13 mouse cellular contexts compared by ENCODE assay signal in the genomic region with DNA sequence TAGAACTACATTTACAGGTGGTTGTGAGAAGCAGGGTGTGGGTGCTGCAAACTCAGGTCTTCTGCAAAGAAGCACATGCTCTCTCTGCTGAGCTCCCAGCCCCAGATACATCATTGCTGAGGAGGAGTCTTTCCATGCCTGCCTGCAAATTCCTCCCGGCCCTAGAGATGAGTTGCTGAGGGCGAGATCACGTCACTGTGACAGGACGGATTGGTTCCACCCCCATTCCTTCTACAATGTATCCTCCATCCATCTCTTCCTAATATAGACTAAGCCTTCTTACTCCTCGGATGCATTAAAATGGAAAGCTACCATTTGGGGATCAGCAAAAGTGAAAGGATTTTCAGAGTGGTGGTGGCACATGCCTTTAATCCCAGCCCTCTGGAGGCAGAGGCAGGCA. TPM values are rescaled to one million over a fixed set of nuclear protein-coding genes. Genes with fewer than 3 reads are reported as not detected.
DNase-seq lines count a peak whose midpoint lies in the region; ATAC-seq and TF ChIP-seq lines count a peak whose summit lies in the region.
"Had no signal": no experiment of that assay in that cellular context is flagged by ENCODE, and none has a peak within 500 bp of the region (broad histone marks: within the 10 kb centered on the region; RNA-seq: fewer than 3 reads in every experiment).

No protein-coding gene starts in this region.

- peaks cover 63% of the 10 kb centered on the region for H3K4me1 ChIP-seq in forebrain, embryonic 12.5 days
- peaks cover 41% of the 10 kb centered on the region for H3K4me1 ChIP-seq in forebrain, embryonic 16.5 days (replicated peaks; ENCODE audit: control insufficient read depth, insufficient read depth, low read length)
- H3K4me1 ChIP-seq in intestine, embryonic 16.5 days (ENCODE audit: control insufficient read depth, insufficient read depth, low read length): peaks cover 73% of the 10 kb centered on the region
- peaks cover 37% of the 10 kb centered on the region for H3K4me1 ChIP-seq in hindbrain, postnatal 0 days (ENCODE audit: insufficient read depth, low read length)

- no peak overlapping the region for H3K4me2 ChIP-seq in forebrain, embryonic 12.5 days
- no peak overlapping the region for H3K4me2 ChIP-seq in forebrain, embryonic 16.5 days (ENCODE audit: low read length)
- no peak overlapping the region for H3K4me2 ChIP-seq in intestine, embryonic 16.5 days (ENCODE audit: low read depth, low read length)
- H3K4me2 ChIP-seq in hindbrain, postnatal 0 days (ENCODE audit: low read depth, low read length): no peak overlapping the region
- H3K4me2 ChIP-seq: forebrain, embryonic 13.5 days; hindbrain, embryonic 12.5 days had no signal

- H3K27ac ChIP-seq in forebrain, embryonic 12.5 days: peak overlapping the region; percentile 84; the same call in 1 of the 2 replicates
- H3K27ac ChIP-seq in forebrain, embryonic 16.5 days (ENCODE audit: low read length): no peak overlapping the region
- H3K27ac ChIP-seq in left cerebral cortex, adult 2 months: peak overlapping the region; percentile 24; the same call in 1 of the 2 replicates
- H3K27ac ChIP-seq in intestine, embryonic 16.5 days (ENCODE audit: low read length): peak overlapping the region; percentile 96
- no peak overlapping the region for H3K27ac ChIP-seq in hindbrain, postnatal 0 days

- TF ChIP-seq CTCF in left cerebral cortex, adult 2 months (IDR thresholded peaks at IDR 0.05): no peak
- TF ChIP-seq CTCF in hindbrain, postnatal 0 days (IDR thresholded peaks at IDR 0.05; ENCODE audit: low read depth): no peak

- H3K9me3 ChIP-seq in forebrain, embryonic 12.5 days: no peaks in the 10 kb centered on the region
- H3K9me3 ChIP-seq in forebrain, embryonic 16.5 days (ENCODE audit: control insufficient read depth, low read length): no peaks in the 10 kb centered on the region
- no peaks in the 10 kb centered on the region for H3K9me3 ChIP-seq in intestine, embryonic 16.5 days (ENCODE audit: control insufficient read depth, low read length)
- no peaks in the 10 kb centered on the region for H3K9me3 ChIP-seq in hindbrain, postnatal 0 days (ENCODE audit: low read length)
- H3K9me3 ChIP-seq: forebrain, embryonic 13.5 days; hindbrain, embryonic 12.5 days had no signal

- no peaks in the 10 kb centered on the region for H3K27me3 ChIP-seq in forebrain, embryonic 12.5 days
- no peaks in the 10 kb centered on the region for H3K27me3 ChIP-seq in forebrain, embryonic 16.5 days (replicated peaks; ENCODE audit: control insufficient read depth, insufficient read depth, low read length)
- no peaks in the 10 kb centered on the region for H3K27me3 ChIP-seq in intestine, embryonic 16.5 days (replicated peaks; ENCODE audit: control insufficient read depth, insufficient read depth, low read length)
- H3K27me3 ChIP-seq in hindbrain, postnatal 0 days (ENCODE audit: insufficient read depth, low read length): no peaks in the 10 kb centered on the region
- H3K27me3 ChIP-seq: forebrain, embryonic 13.5 days; hindbrain, embryonic 12.5 days had no signal

- no peak overlapping the region for H3K4me3 ChIP-seq in forebrain, embryonic 12.5 days (replicated peaks)
- no peak overlapping the region for H3K4me3 ChIP-seq in forebrain, embryonic 16.5 days (replicated peaks; ENCODE audit: low read length)
- H3K4me3 ChIP-seq in left cerebral cortex, adult 2 months: no peak overlapping the region
- no peak overlapping the region for H3K4me3 ChIP-seq in intestine, embryonic 16.5 days (ENCODE audit: low read length)
- no peak overlapping the region for H3K4me3 ChIP-seq in hindbrain, postnatal 0 days (ENCODE audit: low read length)
- H3K4me3 ChIP-seq: forebrain, embryonic 13.5 days; hindbrain, embryonic 12.5 days had no signal

- intact Hi-C loops in left cerebral cortex, adult 2 months (cut with DNase I): no loop called here
- intact Hi-C loops in left cerebral cortex, postnatal 4 days (cut with DNase I): no loop called here

- DNase-seq in left cerebral cortex, adult 2 months (ENCODE audit: extremely low spot score in 1 of 2, low spot score in 2 of 2): peak in 1 of 2 experiments; percentile 49
- no peak for DNase-seq in left cerebral cortex, postnatal 4 days
- DNase-seq in brain, adult 2 months (ENCODE audit: low read depth, low spot score): peak; percentile 82
- DNase-seq in hindbrain, postnatal 0 days (ENCODE audit: low spot score): no peak
- no peak for DNase-seq in ovary, postnatal 10 days (ENCODE audit: low spot score)
- DNase-seq: B cell, adult 2 months; kidney, postnatal 36 days had no signal

- H3K36me3 ChIP-seq in forebrain, embryonic 12.5 days (replicated peaks): peaks cover 7% of the 10 kb centered on the region
- peaks cover 4% of the 10 kb centered on the region; the same call in 1 of the 2 replicates for H3K36me3 ChIP-seq in forebrain, embryonic 16.5 days (ENCODE audit: control insufficient read depth, insufficient read depth)
- H3K36me3 ChIP-seq in intestine, embryonic 16.5 days (ENCODE audit: control insufficient read depth, insufficient read depth, low read length): no peaks in the 10 kb centered on the region
- H3K36me3 ChIP-seq in hindbrain, postnatal 0 days (ENCODE audit: insufficient read depth, low read length): peaks cover 10% of the 10 kb centered on the region

- ATAC-seq in forebrain, embryonic 12.5 days (ENCODE audit: low FRiP score): no peak
- no peak for ATAC-seq in forebrain, embryonic 16.5 days
- ATAC-seq in intestine, embryonic 16.5 days: no peak
- no peak for ATAC-seq in hindbrain, postnatal 0 days
- ATAC-seq: forebrain, embryonic 13.5 days had no signal

- 90% methylated on average over 5 of the region's 5 CpGs for WGBS in forebrain, embryonic 12.5 days
- WGBS in forebrain, embryonic 16.5 days: 80% methylated on average over 5 of the region's 5 CpGs
- WGBS in intestine, embryonic 16.5 days: 56% methylated on average over 5 of the region's 5 CpGs
- 63% methylated on average over 5 of the region's 5 CpGs for WGBS in hindbrain, postnatal 0 days

- no peak overlapping the region for H3K9ac ChIP-seq in forebrain, embryonic 12.5 days
- no peak overlapping the region for H3K9ac ChIP-seq in forebrain, embryonic 16.5 days (replicated peaks; ENCODE audit: low read depth, low read length)
- H3K9ac ChIP-seq in intestine, embryonic 16.5 days (ENCODE audit: low read depth, low read length): no peak overlapping the region
- no peak overlapping the region for H3K9ac ChIP-seq in hindbrain, postnatal 0 days (replicated peaks; ENCODE audit: low read length)
- H3K9ac ChIP-seq: forebrain, embryonic 13.5 days; hindbrain, embryonic 12.5 days had no signal

RNA-seq across cellular contexts. Expression of a gene that starts 24.7 kb away (rescaled TPM):
- polyA plus RNA-seq in forebrain, embryonic 12.5 days (2016; fragmentation: Nextera tagmentation; extraction: Ambion mirVana): 6.1 and 6.2 TPM in 2 replicates
- polyA plus RNA-seq in forebrain, embryonic 16.5 days (2015; fragmentation: Nextera tagmentation; extraction: Ambion mirVana): 7.0 and 7.5 TPM in 2 replicates
- total RNA-seq in left cerebral cortex, adult 2 months (2021): 1 to 10 TPM; 3.3 to 3.7 TPM
- total RNA-seq in left cerebral cortex, postnatal 4 days (2021): 1 to 10 TPM; 3.1 to 4.0 TPM
- polyA plus RNA-seq in intestine, embryonic 16.5 days (2015; fragmentation: Nextera tagmentation; extraction: Ambion mirVana): 5.1 and 5.3 TPM in 2 replicates
- 3.1 and 3.7 TPM in 2 replicates for total RNA-seq in hindbrain, postnatal 0 days (2014; rRNA removed)
- polyA plus RNA-seq in hindbrain, postnatal 0 days (2015; fragmentation: Nextera tagmentation; extraction: Ambion mirVana): 2.9 and 3.0 TPM in 2 replicates

RNA-seq across cellular contexts. Expression of a gene that starts 25.7 kb away (rescaled TPM):
- 38.8 and 39.9 TPM in 2 replicates for polyA plus RNA-seq in forebrain, embryonic 12.5 days (2016; fragmentation: Nextera tagmentation; extraction: Ambion mirVana)
- 46.9 and 47.7 TPM in 2 replicates for polyA plus RNA-seq in forebrain, embryonic 16.5 days (2015; fragmentation: Nextera tagmentation; extraction: Ambion mirVana)
- total RNA-seq in left cerebral cortex, adult 2 months (2021): 10 to 100 TPM; 65.2 to 79.1 TPM
- 10 to 100 TPM; 47.9 to 50.8 TPM for total RNA-seq in left cerebral cortex, postnatal 4 days (2021)
- 19.3 and 19.9 TPM in 2 replicates for polyA plus RNA-seq in intestine, embryonic 16.5 days (2015; fragmentation: Nextera tagmentation; extraction: Ambion mirVana)
- 64.3 and 69.6 TPM in 2 replicates for total RNA-seq in hindbrain, postnatal 0 days (2014; rRNA removed)
- polyA plus RNA-seq in hindbrain, postnatal 0 days (2015; fragmentation: Nextera tagmentation; extraction: Ambion mirVana): 44.4 and 46.4 TPM in 2 replicates

RNA-seq across cellular contexts. Expression of a gene that starts 29.9 kb away (rescaled TPM):
- polyA plus RNA-seq in forebrain, embryonic 12.5 days (2016; fragmentation: Nextera tagmentation; extraction: Ambion mirVana): 29.6 and 29.9 TPM in 2 replicates
- polyA plus RNA-seq in forebrain, embryonic 16.5 days (2015; fragmentation: Nextera tagmentation; extraction: Ambion mirVana): 35.6 and 42.7 TPM in 2 replicates
- total RNA-seq in left cerebral cortex, adult 2 months (2021): 10 to 100 TPM; 47.2 to 47.8 TPM
- total RNA-seq in left cerebral cortex, postnatal 4 days (2021): 10 to 100 TPM; 44.9 to 48.1 TPM
- 49.1 and 49.8 TPM in 2 replicates for polyA plus RNA-seq in intestine, embryonic 16.5 days (2015; fragmentation: Nextera tagmentation; extraction: Ambion mirVana)
- 41.3 and 45.5 TPM in 2 replicates for total RNA-seq in hindbrain, postnatal 0 days (2014; rRNA removed)
- 55.6 and 57.0 TPM in 2 replicates for polyA plus RNA-seq in hindbrain, postnatal 0 days (2015; fragmentation: Nextera tagmentation; extraction: Ambion mirVana)

RNA-seq across cellular contexts. Expression of a gene that starts 37.5 kb away (rescaled TPM):
- 0.45 and 0.50 TPM in 2 replicates for polyA plus RNA-seq in forebrain, embryonic 12.5 days (2016; fragmentation: Nextera tagmentation; extraction: Ambion mirVana)
- not detected in 2 replicates for polyA plus RNA-seq in forebrain, embryonic 16.5 days (2015; fragmentation: Nextera tagmentation; extraction: Ambion mirVana)
- 10 to 100 TPM in 1 of 2 experiments, under 1 TPM in 1; 0.44 to 19.4 TPM for total RNA-seq in left cerebral cortex, adult 2 months (2021)
- 1 to 10 TPM; 1.9 TPM for total RNA-seq in left cerebral cortex, postnatal 4 days (2021)
- 2.2 and 4.2 TPM in 2 replicates for polyA plus RNA-seq in intestine, embryonic 16.5 days (2015; fragmentation: Nextera tagmentation; extraction: Ambion mirVana)
- 0.31 and 0.58 TPM in 2 replicates for total RNA-seq in hindbrain, postnatal 0 days (2014; rRNA removed)
- polyA plus RNA-seq in hindbrain, postnatal 0 days (2015; fragmentation: Nextera tagmentation; extraction: Ambion mirVana): 0.80 and 0.93 TPM in 2 replicates
- total RNA-seq: MEL had no signal
- polyA plus RNA-seq: forebrain, embryonic 13.5 days had no signal

RNA-seq across cellular contexts. Expression of a gene that starts 43.8 kb away (rescaled TPM):
- polyA plus RNA-seq in forebrain, embryonic 12.5 days (2016; fragmentation: Nextera tagmentation; extraction: Ambion mirVana): 51.0 and 51.4 TPM in 2 replicates
- polyA plus RNA-seq in forebrain, embryonic 16.5 days (2015; fragmentation: Nextera tagmentation; extraction: Ambion mirVana): 67.8 and 77.7 TPM in 2 replicates
- total RNA-seq in left cerebral cortex, adult 2 months (2021): 100 to 1,000 TPM; 341 to 349 TPM
- total RNA-seq in left cerebral cortex, postnatal 4 days (2021): 100 to 1,000 TPM; 101 to 110 TPM
- polyA plus RNA-seq in intestine, embryonic 16.5 days (2015; fragmentation: Nextera tagmentation; extraction: Ambion mirVana): 44.2 and 45.8 TPM in 2 replicates
- 458 and 481 TPM in 2 replicates for total RNA-seq in hindbrain, postnatal 0 days (2014; rRNA removed)
- 220 and 233 TPM in 2 replicates for polyA plus RNA-seq in hindbrain, postnatal 0 days (2015; fragmentation: Nextera tagmentation; extraction: Ambion mirVana)

Comparison
In these comparisons a context has a peak if more than half of its experiments do, and no peak if none do; other contexts are left out.
1. H3K27ac ChIP-seq: peak in forebrain, embryonic 12.5 days (single experiment), left cerebral cortex, adult 2 months (single experiment) and intestine, embryonic 16.5 days (single experiment); none in forebrain, embryonic 16.5 days (single experiment) and hindbrain, postnatal 0 days (single experiment).